Mouse (Mus musculus) left cerebral cortex, adult 2 months (tissue): ENCODE data around the gene Fam71e2. TPM values are rescaled to one million over a fixed set of nuclear protein-coding genes. Genes with fewer than 3 reads are reported as not detected.
A peak's percentile ranks its signal among the peaks of the same experiment; 100 is the strongest.

Experiments used
- DNase-seq, 2 experiments: peaks; one replicate each; pipeline ENCODE4 v3.0.0; 2021 to 2022; ENCODE audit warnings: low spot score in 2 of 2, mixed read lengths in 1 of 2; ENCODE audit errors: extremely low spot score in 1 of 2
- H3K27ac ChIP-seq: fragments of 200-600 bp; 2 replicates; pipeline ENCODE4 v1.8.1; 2022
- H3K4me3 ChIP-seq: fragments of 200-600 bp; 2 replicates; pipeline ENCODE4 v1.8.1; 2022
- CTCF ChIP-seq: fragments of 200-600 bp; IDR thresholded peaks from 2 replicates; pipeline ENCODE4 v1.8.1; 2022; ENCODE audit warnings: antibody characterized with exemption, mild to moderate bottlenecking, moderate library complexity
- intact Hi-C: fragments of 180-260 bp; cut with DNase I; formaldehyde crosslinking; loops from one replicate; pipeline ENCODE4 v1.15.1; 2025
- total RNA-seq, 2 experiments: library from RNA; stranded (reverse); gene quantifications; 2 replicates each; pipeline ENCODE4 v1.2.3; 2021

Gene Fam71e2
- total RNA-seq, 2 experiments from 2014 or later: not detected

DNA sequence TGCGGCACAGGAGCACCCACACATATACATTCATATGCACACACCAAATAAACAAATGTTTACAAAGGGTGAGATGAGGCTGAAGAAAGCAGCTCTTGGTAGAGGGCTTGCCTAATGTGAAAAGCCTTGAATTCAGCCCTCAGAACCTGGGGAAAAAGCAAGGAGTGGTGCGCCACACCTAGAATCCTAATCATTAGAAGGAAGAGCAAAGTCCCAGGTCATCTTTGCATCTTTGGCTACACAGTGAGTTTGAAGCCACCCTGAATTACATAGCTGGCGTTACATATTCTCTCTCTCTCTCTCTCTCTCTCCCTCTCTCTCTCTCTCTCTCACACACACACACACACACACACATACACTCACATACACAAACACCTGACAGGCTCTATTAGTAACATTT is 51.8 kb downstream of the Fam71e2 start:
- TF ChIP-seq CTCF: no peak
- Histone ChIP-seq H3K27ac (no peak overlapping the region), H3K4me3 (no peak overlapping the region)
- DNase-seq: no peak
- intact Hi-C loops: no loop called here

DNA sequence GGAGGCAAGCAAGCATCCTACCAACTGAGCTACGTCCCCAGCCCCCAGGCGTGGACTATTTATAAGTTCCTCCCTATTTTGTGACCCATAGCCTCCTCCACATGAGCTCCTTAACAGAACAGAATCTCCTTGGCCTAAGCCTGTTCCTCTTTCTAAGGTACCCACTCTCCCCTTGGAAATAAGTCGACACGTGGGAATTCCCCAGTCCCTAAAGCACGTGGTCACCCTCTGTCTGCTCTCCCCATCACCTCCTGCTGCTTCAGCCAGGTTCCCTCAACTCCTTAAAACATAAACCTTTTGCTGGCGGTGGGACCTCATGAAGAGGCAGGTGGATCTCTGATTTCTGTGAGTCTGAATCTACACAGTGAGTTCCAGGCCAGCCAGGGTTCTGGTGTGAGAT is 54.1 kb downstream of the Fam71e2 start:
- no peak overlapping the region for H3K27ac ChIP-seq
- no peak for DNase-seq
- TF ChIP-seq CTCF: no peak
- H3K4me3 ChIP-seq: no peak overlapping the region
- intact Hi-C loops: no loop called here

DNA sequence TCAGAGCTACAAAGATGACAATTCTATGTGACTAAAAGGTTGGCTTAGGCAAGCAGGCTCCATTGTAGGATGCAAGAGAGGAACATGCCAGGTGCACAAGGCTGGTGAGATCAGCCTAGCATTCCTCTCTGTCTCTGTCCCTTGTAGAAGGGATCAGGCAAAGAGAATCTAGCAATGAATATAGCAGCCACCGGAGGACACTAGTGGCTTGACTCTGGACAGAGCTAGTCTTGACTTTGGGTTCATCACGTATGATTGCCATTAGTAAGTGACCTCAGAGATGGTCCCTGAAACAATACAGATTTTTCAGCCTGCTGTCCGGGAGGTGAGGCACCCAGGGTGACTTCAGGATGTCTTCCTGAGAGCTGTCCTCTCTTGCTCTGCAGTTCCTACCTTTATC is 58.5 kb downstream of the Fam71e2 start:
- intact Hi-C loops: loop anchor here (1.0 kb wide), 1 partner anchor 17 kb away; no protein-coding TSS in a partner anchor
- no peak overlapping the region for H3K4me3 ChIP-seq
- no peak overlapping the region for H3K27ac ChIP-seq
- DNase-seq: no peak
- TF ChIP-seq CTCF: no peak

DNA sequence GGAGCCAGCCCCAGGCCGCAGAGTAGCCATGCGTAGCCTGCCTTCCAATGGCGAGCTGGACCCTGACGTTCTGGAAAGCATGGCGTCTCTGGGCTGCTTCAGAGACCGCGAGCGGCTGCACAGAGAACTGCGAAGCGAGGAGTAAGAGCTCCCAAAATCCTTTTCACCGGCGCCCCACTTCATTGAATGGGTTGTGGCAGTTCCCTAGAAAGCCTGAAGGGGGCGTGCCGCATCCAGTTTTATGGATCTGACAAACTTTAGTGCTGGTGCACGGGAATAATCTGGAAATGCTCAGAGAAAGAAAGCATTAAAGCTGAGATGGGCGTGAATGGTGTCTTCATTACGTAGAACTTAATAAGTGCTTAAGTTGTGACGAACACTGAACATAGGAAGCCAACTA is 66.0 kb downstream of the Fam71e2 start:
- no peak for DNase-seq
- no peak overlapping the region for H3K27ac ChIP-seq
- H3K4me3 ChIP-seq: no peak overlapping the region
- intact Hi-C loops: loop anchor here (2.0 kb wide), 1 partner anchor 88 kb away; the partner anchor contains the start of gene Rpl28
- TF ChIP-seq CTCF: peak; percentile 72

Other genes starting within 250 kb of the Fam71e2 start
- under 1 TPM; 0.84 to 0.96 TPM for gene Tnni3, start 247.1 kb downstream of the Fam71e2 start, total RNA-seq
- gene Dnaaf3, start 238.8 kb downstream of the Fam71e2 start, total RNA-seq: under 1 TPM; 0.20 to 0.49 TPM
- gene Syt5, start 223.8 kb downstream of the Fam71e2 start, total RNA-seq: 100 to 1,000 TPM; 270 to 272 TPM
- under 1 TPM; 0.35 to 0.43 TPM for gene Ptprh, start 167.3 kb downstream of the Fam71e2 start, total RNA-seq
- gene Tmem86b, start 139.9 kb downstream of the Fam71e2 start, total RNA-seq: 10 to 100 TPM; 15.4 to 20.8 TPM
- 100 to 1,000 TPM; 144 to 151 TPM for gene Ppp6r1, start 112.3 kb downstream of the Fam71e2 start, total RNA-seq
- gene Hspbp1, start 86.2 kb downstream of the Fam71e2 start, total RNA-seq: 100 to 1,000 TPM in 1 of 2 experiments, 10 to 100 TPM in 1; 99.9 to 102 TPM
- 100 to 1,000 TPM; 425 to 440 TPM for gene Brsk1, start 80.7 kb downstream of the Fam71e2 start, total RNA-seq
- not detected for gene Tmem150b, start 46.1 kb downstream of the Fam71e2 start, total RNA-seq
- gene Kmt5c, start 31.2 kb downstream of the Fam71e2 start, total RNA-seq: 10 to 100 TPM; 23.8 to 31.1 TPM
- gene Cox6b2, start 18.2 kb downstream of the Fam71e2 start, total RNA-seq: 1 to 10 TPM; 3.8 to 4.8 TPM
- under 1 TPM; 0.36 to 0.58 TPM for gene Il11, start 11.6 kb upstream of the Fam71e2 start, total RNA-seq
- not detected for gene Tmem190, start 11.6 kb upstream of the Fam71e2 start, total RNA-seq
- 1 to 10 TPM; 2.5 to 4.0 TPM for gene Tmem238, start 18.4 kb upstream of the Fam71e2 start, total RNA-seq
- gene Rpl28, start 21.6 kb upstream of the Fam71e2 start, total RNA-seq: 100 to 1,000 TPM; 421 to 437 TPM
- gene Ube2s, start 41.3 kb upstream of the Fam71e2 start, total RNA-seq: 100 to 1,000 TPM; 104 to 117 TPM
- 100 to 1,000 TPM; 134 to 138 TPM for gene Shisa7, start 73.4 kb upstream of the Fam71e2 start, total RNA-seq
- 1 to 10 TPM; 6.9 to 9.3 TPM for gene Isoc2b, start 99.0 kb upstream of the Fam71e2 start, total RNA-seq
- 10 to 100 TPM; 11.3 to 12.6 TPM for gene Isoc2a, start 105.9 kb upstream of the Fam71e2 start, total RNA-seq
- under 1 TPM; 0.27 to 0.28 TPM for gene Gm36210, start 135.2 kb upstream of the Fam71e2 start, total RNA-seq
- gene Zfp628, start 143.9 kb upstream of the Fam71e2 start, total RNA-seq: 10 to 100 TPM; 15.8 to 16.4 TPM
- gene Nat14, start 150.7 kb upstream of the Fam71e2 start, total RNA-seq: 100 to 1,000 TPM in 1 of 2 experiments, 10 to 100 TPM in 1; 99.7 to 109 TPM
- gene Ssc5d, start 154.5 kb upstream of the Fam71e2 start, total RNA-seq: 1 to 10 TPM; 2.8 to 4.4 TPM
- under 1 TPM in 1 of 2 experiments, not detected in 1; 0.91 TPM for gene Sbk2, start 193.1 kb upstream of the Fam71e2 start, total RNA-seq
- gene Sbk3, start 199.9 kb upstream of the Fam71e2 start, total RNA-seq: 1 to 10 TPM; 1.1 to 1.5 TPM
- gene Zfp579, start 224.9 kb upstream of the Fam71e2 start, total RNA-seq: 10 to 100 TPM; 28.9 to 33.0 TPM
- 1 to 10 TPM; 6.3 to 6.5 TPM for gene Zfp524, start 243.1 kb upstream of the Fam71e2 start, total RNA-seq
- 10 to 100 TPM; 24.1 to 26.3 TPM for gene Fiz1, start 243.4 kb upstream of the Fam71e2 start, total RNA-seq
- gene Gm44973, start 244.2 kb upstream of the Fam71e2 start, total RNA-seq: not detected
- 10 to 100 TPM; 36.3 to 40.3 TPM for gene Zfp865, start 249.1 kb upstream of the Fam71e2 start, total RNA-seq
- gene Ccdc106, start 249.3 kb upstream of the Fam71e2 start, total RNA-seq: 10 to 100 TPM; 53.3 to 59.1 TPM